Comparison of ENCODE assay signal across 7 mouse cellular contexts in the genomic region with DNA sequence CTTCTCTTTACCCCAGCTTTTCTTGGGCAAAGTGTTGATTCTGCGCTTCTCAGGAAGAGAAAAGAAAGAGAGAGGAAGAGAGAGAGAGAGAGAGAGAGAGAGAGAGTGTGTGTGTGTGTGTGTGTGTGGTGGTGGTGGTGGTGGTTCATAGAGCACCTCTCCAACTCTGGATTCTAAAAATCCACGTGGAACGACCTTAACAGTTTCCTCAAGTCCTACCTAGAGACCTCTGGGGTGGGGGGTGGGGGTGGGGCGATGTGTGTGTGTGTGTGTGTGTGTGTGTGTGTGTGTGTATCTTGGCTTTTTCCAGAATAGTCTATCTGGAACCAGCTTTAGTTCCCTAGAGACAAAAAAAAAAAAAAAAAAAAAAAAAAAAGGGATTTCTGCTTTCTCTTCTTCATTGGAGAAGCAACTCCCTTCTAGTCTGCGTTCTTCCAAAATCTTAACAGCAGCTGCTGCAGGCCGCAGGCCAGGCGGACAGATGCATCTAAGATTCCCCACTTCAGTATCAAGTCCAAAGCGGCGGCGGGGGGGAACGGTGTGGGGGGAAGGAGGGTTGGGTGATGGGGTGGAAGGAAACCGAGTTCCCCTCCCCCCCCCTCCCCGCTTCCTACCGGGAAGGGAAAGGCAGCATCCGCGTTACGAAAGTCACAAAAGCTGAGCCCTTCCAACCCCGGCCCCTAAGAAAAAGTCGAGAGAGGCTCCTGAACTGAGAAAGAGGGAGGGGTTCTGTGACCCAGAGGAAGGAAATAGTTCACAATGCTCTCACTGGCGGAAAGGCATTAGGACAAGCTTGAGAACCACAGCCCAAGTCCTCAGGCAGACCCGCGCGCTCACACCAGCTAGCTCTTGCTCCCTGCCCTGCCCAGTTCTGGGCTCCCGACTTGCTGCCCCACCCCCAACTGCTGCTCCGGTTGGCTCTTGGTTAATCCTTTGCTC. TPM values are rescaled to one million over a fixed set of nuclear protein-coding genes. Genes with fewer than 3 reads are reported as not detected.
A peak's percentile ranks its signal among the peaks of the same experiment; 100 is the strongest.
DNase-seq lines count a peak whose midpoint lies in the region; ATAC-seq and TF ChIP-seq lines count a peak whose summit lies in the region.

No protein-coding gene starts in this region.

- TF ChIP-seq POLR2A in myocyte (IDR thresholded peaks at IDR 0.05; ENCODE audit: insufficient read length, low read depth): peak; percentile 97

- H3K79me2 ChIP-seq in myocyte (ENCODE audit: control insufficient read depth, insufficient read depth): peaks cover 11% of the 10 kb centered on the region

- no peaks in the 10 kb centered on the region for H3K9me3 ChIP-seq in hindbrain, embryonic 15.5 days

- H3K27ac ChIP-seq in hindbrain, embryonic 15.5 days (replicated peaks): peak overlapping the region; percentile 79

- peaks cover 30% of the 10 kb centered on the region for H3K4me1 ChIP-seq in hindbrain, embryonic 15.5 days (replicated peaks)

- WGBS in hindbrain, embryonic 15.5 days: under 1% methylated on average over 22 of the region's 25 CpGs

- H3K9ac ChIP-seq in hindbrain, embryonic 15.5 days: peak overlapping the region; percentile 63

- peak overlapping the region; percentile 100 for H3K4me2 ChIP-seq in hindbrain, embryonic 15.5 days
- H3K4me2 ChIP-seq in myocyte (ENCODE audit: low read depth): peak overlapping the region; percentile 100

- peak overlapping the region; percentile 36 for H3ac ChIP-seq in myocyte (ENCODE audit: control insufficient read depth, insufficient read length)

- peak overlapping the region; percentile 54 for H3K4me3 ChIP-seq in hindbrain, embryonic 15.5 days
- H3K4me3 ChIP-seq in myocyte: peak overlapping the region; percentile 90

- H3K27me3 ChIP-seq in hindbrain, embryonic 15.5 days: peaks cover 11% of the 10 kb centered on the region; the same call in 1 of the 2 replicates
- no peaks in the 10 kb centered on the region for H3K27me3 ChIP-seq in myocyte (ENCODE audit: control insufficient read depth, insufficient read depth, insufficient read length)

- no peaks in the 10 kb centered on the region for H3K36me3 ChIP-seq in hindbrain, embryonic 15.5 days
- peaks cover 6% of the 10 kb centered on the region for H3K36me3 ChIP-seq in myocyte (ENCODE audit: control insufficient read depth, insufficient read depth)

- peak; percentile 94 for DNase-seq in adipocyte (ENCODE audit: low spot score)
- DNase-seq in cerebellum, adult 9-11 months: peak; percentile 17
- peak; percentile 71 for DNase-seq in gastrocnemius, postnatal 10 days
- DNase-seq in liver: peak; percentile 61
- peak; percentile 63 to 80 for DNase-seq in urinary bladder, postnatal 36 days (ENCODE audit: low spot score in 2 of 2)

- ATAC-seq in hindbrain, embryonic 15.5 days (ENCODE audit: low FRiP score, low read depth): no peak; the same call in 1 of the 2 replicates

TF ChIP-seq in myocyte, 11 proteins besides CTCF, POLR2A, EP300 and RAD21:
- no peak for TF ChIP-seq TCF3 (IDR thresholded peaks at IDR 0.05; ENCODE audit: insufficient read length, low read depth)
- TF ChIP-seq MYOD1 (IDR thresholded peaks at IDR 0.05; ENCODE audit: control insufficient read depth in 1 of 3, insufficient read length in 2 of 3, low read depth in 2 of 3): peak in 2 of 3 experiments; percentile 55 to 56
- TF ChIP-seq POLR2AphosphoS2 (IDR thresholded peaks at IDR 0.05; ENCODE audit: insufficient read length, low read depth): peak; percentile 99
- TF ChIP-seq MYOG (IDR thresholded peaks at IDR 0.05; ENCODE audit: control insufficient read depth in 1 of 3, insufficient read depth in 1 of 3, insufficient read length in 2 of 3, low read depth in 2 of 3): peak in 1 of 3 experiments; percentile 54

RNA-seq across cellular contexts. Expression of a gene that starts 1.0 kb away (rescaled TPM):
- total RNA-seq in gastrocnemius, postnatal 10 days (2021): 10 to 100 TPM; 15.4 to 19.9 TPM
- polyA plus RNA-seq in hindbrain, embryonic 15.5 days (2015; fragmentation: Nextera tagmentation; extraction: Ambion mirVana): 11.4 and 13.9 TPM in 2 replicates
- polyA plus RNA-seq in myocyte (2012; fragmentation: generic; extraction: Trizol): 14.9 TPM

Comparison
In these comparisons a context has a peak if more than half of its experiments do, and no peak if none do; other contexts are left out.
1. DNase-seq: peak in every context shown above with its lines; median percentile 94 in adipocyte; 72 in urinary bladder, postnatal 36 days; 71 in gastrocnemius, postnatal 10 days; 61 in liver; 17 in cerebellum, adult 9-11 months.